Mouse (Mus musculus): Measurements from ENCODE around the gene Csnk1d.

Gene Csnk1d

GRCm38 (mm10) chr11:120990951-120991526 is at the start of gene Csnk1d:
Gene Csnk1d, minus strand, starts transcription at chr11:120991330.
- DNase-seq, result peak; percentile 98 to 100

GRCm38 (mm10) chr11:121039302-121039701 is 48.2 kb upstream of the Csnk1d start, which contains the start of gene Cd7:
Gene Cd7, minus strand, starts transcription at chr11:121039418.
- no peak for DNase-seq

GRCm38 (mm10) chr11:121038366-121039240 is 47.5 kb upstream of the Csnk1d start:
- no peak for DNase-seq

- no peak for DNase-seq
Measured at GRCm38 (mm10) chr11:121033118-121033517, 42.0 kb upstream of the Csnk1d start.

- DNase-seq, result no peak
Measured at GRCm38 (mm10) chr11:121027259-121027658, 36.1 kb upstream of the Csnk1d start.

GRCm38 (mm10) chr11:121024163-121024562 is 33.0 kb upstream of the Csnk1d start:
- DNase-seq, result no peak

GRCm38 (mm10) chr11:121019501-121019900 is 28.4 kb upstream of the Csnk1d start:
- DNase-seq, result no peak

GRCm38 (mm10) chr11:121017703-121018102 is 26.6 kb upstream of the Csnk1d start:
- peak; percentile 83 to 88 for DNase-seq

GRCm38 (mm10) chr11:121015472-121015871 is 24.3 kb upstream of the Csnk1d start:
- DNase-seq, result no peak

- peak; percentile 41 to 42 for DNase-seq
Measured at GRCm38 (mm10) chr11:121014896-121015300, 23.8 kb upstream of the Csnk1d start.

GRCm38 (mm10) chr11:121013656-121014055 is 22.5 kb upstream of the Csnk1d start:
- no peak for DNase-seq

GRCm38 (mm10) chr11:121010044-121010755 is 19.1 kb upstream of the Csnk1d start:
- DNase-seq, result no peak

GRCm38 (mm10) chr11:121006184-121006583 is 15.1 kb upstream of the Csnk1d start:
- DNase-seq, result no peak

- no peak for DNase-seq
Measured at GRCm38 (mm10) chr11:121004281-121004680, 13.2 kb upstream of the Csnk1d start.

GRCm38 (mm10) chr11:121001966-121002365 is 10.8 kb upstream of the Csnk1d start:
- DNase-seq, result peak; percentile 30 to 63

- no peak for DNase-seq
Measured at GRCm38 (mm10) chr11:120994741-120995140, 3.6 kb upstream of the Csnk1d start.

- no peak for DNase-seq
Measured at GRCm38 (mm10) chr11:120993586-120993985, 2.5 kb upstream of the Csnk1d start.

GRCm38 (mm10) chr11:120993080-120993479 is 1.9 kb upstream of the Csnk1d start:
- no peak for DNase-seq

GRCm38 (mm10) chr11:120991791-120992190 is 661 bp upstream of the Csnk1d start:
- peak in 1 of 2 experiments; percentile 29 for DNase-seq

- peak; percentile 76 to 83 for DNase-seq
Measured at GRCm38 (mm10) chr11:120990126-120990781, 876 bp downstream of the Csnk1d start.

- peak in 1 of 2 experiments; percentile 34 for DNase-seq
Measured at GRCm38 (mm10) chr11:120989523-120989922, 1.6 kb downstream of the Csnk1d start.

GRCm38 (mm10) chr11:120988410-120988809 is 2.7 kb downstream of the Csnk1d start:
- no peak for DNase-seq

GRCm38 (mm10) chr11:120987608-120988007 is 3.5 kb downstream of the Csnk1d start:
- peak in 1 of 2 experiments; percentile 43 for DNase-seq

Data from kidney, postnatal 36 days (tissue).